In the genomic region with DNA sequence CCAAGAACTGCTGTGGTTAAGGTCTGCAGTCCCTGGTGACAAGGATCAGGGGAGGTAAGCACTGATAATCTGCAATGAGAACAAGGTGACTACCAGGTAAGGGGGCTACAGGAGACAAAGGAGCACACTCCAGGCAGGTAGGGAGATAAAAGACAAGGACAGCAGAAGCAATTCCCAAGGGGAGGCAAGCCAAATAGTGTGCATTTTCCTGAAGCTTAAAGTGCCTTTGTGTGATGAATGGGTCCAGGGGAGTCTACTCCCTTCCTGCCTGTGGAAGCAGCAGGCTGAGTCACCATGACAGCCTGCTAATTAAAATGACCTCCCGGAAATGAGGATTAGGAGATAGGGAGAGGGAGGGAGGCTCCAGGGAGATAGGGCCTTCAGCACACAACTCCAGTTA, we compare ENCODE assay signal across 9 mouse cellular contexts. TPM values are rescaled to one million over a fixed set of nuclear protein-coding genes. Genes with fewer than 3 reads are reported as not detected.
DNase-seq lines count a peak whose midpoint lies in the region; ATAC-seq lines count a peak whose summit lies in the region.
"Had no signal": no experiment of that assay in that cellular context is flagged by ENCODE, and none has a peak within 500 bp of the region (broad histone marks: within the 10 kb centered on the region; RNA-seq: fewer than 3 reads in every experiment).

No protein-coding gene starts in this region.

- no peaks in the 10 kb centered on the region for H3K27me3 ChIP-seq in neural tube, embryonic 11.5 days (ENCODE audit: control insufficient read depth, insufficient read depth, low read length)
- no peaks in the 10 kb centered on the region for H3K27me3 ChIP-seq in heart, embryonic 15.5 days
- no peaks in the 10 kb centered on the region for H3K27me3 ChIP-seq in limb, embryonic 10.5 days (ENCODE audit: low read depth, poor library complexity, severe bottlenecking)
- H3K27me3 ChIP-seq in neural tube, embryonic 13.5 days: no peaks in the 10 kb centered on the region

- WGBS in neural tube, embryonic 11.5 days: 24% methylated on average over 1 of the region's 1 CpGs
- 13% methylated on average over 1 of the region's 1 CpGs for WGBS in heart, embryonic 15.5 days
- 10% methylated on average over 1 of the region's 1 CpGs for WGBS in limb, embryonic 10.5 days
- 9% methylated on average over 1 of the region's 1 CpGs for WGBS in neural tube, embryonic 13.5 days

- peak; percentile 12 for DNase-seq in neural tube, embryonic 11.5 days (ENCODE audit: low spot score)
- DNase-seq in neural tube, embryonic 10.5 days (ENCODE audit: extremely low spot score, low spot score): no peak
- no peak for DNase-seq in limb, embryonic 10.5 days (ENCODE audit: low spot score)
- no peak for DNase-seq in left cerebral cortex, postnatal 25 days (ENCODE audit: low spot score in 2 of 2)
- no peak for DNase-seq in thymus, postnatal 10 days (ENCODE audit: low spot score in 2 of 2)
- DNase-seq in c-Kit-positive CD71-positive TER-119-positive erythroid progenitor cells, embryonic 14.5 days (ENCODE audit: low spot score): no peak

- no peak overlapping the region for H3K4me2 ChIP-seq in neural tube, embryonic 11.5 days (ENCODE audit: low read depth)
- no peak overlapping the region for H3K4me2 ChIP-seq in heart, embryonic 15.5 days
- H3K4me2 ChIP-seq in neural tube, embryonic 13.5 days: no peak overlapping the region

- H3K9me3 ChIP-seq in neural tube, embryonic 11.5 days (ENCODE audit: control insufficient read depth, low read length): no peaks in the 10 kb centered on the region
- no peaks in the 10 kb centered on the region for H3K9me3 ChIP-seq in heart, embryonic 15.5 days (replicated peaks)
- no peaks in the 10 kb centered on the region for H3K9me3 ChIP-seq in limb, embryonic 10.5 days (replicated peaks)
- no peaks in the 10 kb centered on the region for H3K9me3 ChIP-seq in neural tube, embryonic 13.5 days

- H3K9ac ChIP-seq in neural tube, embryonic 11.5 days (ENCODE audit: low read length): no peak overlapping the region
- no peak overlapping the region for H3K9ac ChIP-seq in heart, embryonic 15.5 days
- no peak overlapping the region for H3K9ac ChIP-seq in neural tube, embryonic 13.5 days

- no peaks in the 10 kb centered on the region for H3K4me1 ChIP-seq in neural tube, embryonic 11.5 days (ENCODE audit: control insufficient read depth, insufficient read depth, low read length)
- peaks cover 11% of the 10 kb centered on the region for H3K4me1 ChIP-seq in heart, embryonic 15.5 days (replicated peaks)
- peaks cover 13% of the 10 kb centered on the region for H3K4me1 ChIP-seq in limb, embryonic 10.5 days
- peaks cover 16% of the 10 kb centered on the region for H3K4me1 ChIP-seq in neural tube, embryonic 13.5 days (replicated peaks)

- ATAC-seq in neural tube, embryonic 11.5 days (ENCODE audit: insufficient read depth, low FRiP score, low TSS enrichment): no peak
- ATAC-seq in heart, embryonic 15.5 days (replicated peaks; ENCODE audit: insufficient number of reproducible peaks, insufficient read depth, low FRiP score, low read depth): peak; percentile 58; the same call in 1 of the 2 replicates
- ATAC-seq in neural tube, embryonic 13.5 days (ENCODE audit: low read depth): peak; percentile 78; the same call in 1 of the 2 replicates

- no peaks in the 10 kb centered on the region for H3K36me3 ChIP-seq in neural tube, embryonic 11.5 days (ENCODE audit: control insufficient read depth, insufficient read depth, low read length)
- no peaks in the 10 kb centered on the region for H3K36me3 ChIP-seq in heart, embryonic 15.5 days
- H3K36me3 ChIP-seq in limb, embryonic 10.5 days: no peaks in the 10 kb centered on the region
- H3K36me3 ChIP-seq in neural tube, embryonic 13.5 days: no peaks in the 10 kb centered on the region

- intact Hi-C loops in left cerebral cortex, postnatal 25 days (cut with DNase I): no loop called here

- no peak overlapping the region for H3K27ac ChIP-seq in neural tube, embryonic 11.5 days (ENCODE audit: low read depth, low read length)
- H3K27ac ChIP-seq in heart, embryonic 15.5 days: peak overlapping the region; percentile 51
- peak overlapping the region; percentile 62 for H3K27ac ChIP-seq in limb, embryonic 10.5 days
- H3K27ac ChIP-seq in neural tube, embryonic 13.5 days (replicated peaks): peak overlapping the region; percentile 52

- H3K4me3 ChIP-seq in neural tube, embryonic 11.5 days (ENCODE audit: low read depth, low read length): no peak overlapping the region
- H3K4me3 ChIP-seq in heart, embryonic 15.5 days: no peak overlapping the region
- H3K4me3 ChIP-seq in limb, embryonic 10.5 days: no peak overlapping the region
- H3K4me3 ChIP-seq in neural tube, embryonic 13.5 days: no peak overlapping the region

RNA-seq across cellular contexts. Expression of a gene that starts 56.1 kb away (rescaled TPM):
- polyA plus RNA-seq in neural tube, embryonic 11.5 days (2014; fragmentation: Nextera tagmentation; extraction: Ambion mirVana): 27.0 and 27.1 TPM in 2 replicates
- polyA plus RNA-seq in heart, embryonic 15.5 days (2015; fragmentation: Nextera tagmentation; extraction: Ambion mirVana): 18.5 and 22.1 TPM in 2 replicates
- polyA plus RNA-seq in limb, embryonic 10.5 days (2016; fragmentation: Nextera tagmentation; extraction: Ambion mirVana): 28.9 and 36.7 TPM in 2 replicates
- 18.2 and 18.9 TPM in 2 replicates for polyA plus RNA-seq in neural tube, embryonic 13.5 days (2015; fragmentation: Nextera tagmentation; extraction: Ambion mirVana)
- total RNA-seq in left cerebral cortex, postnatal 25 days (2021): 1 to 10 TPM; 3.2 to 4.6 TPM
- total RNA-seq: MEL had no signal
